20 mouse cellular contexts compared by ENCODE assay signal in genomic region chr14:46172875-46173324, GRCm38 (mm10).
A peak's percentile ranks its signal among the peaks of the same experiment; 100 is the strongest.
DNase-seq lines count a peak whose midpoint lies in the region; ATAC-seq lines count a peak whose summit lies in the region.
"Had no signal": no experiment of that assay in that cellular context is flagged by ENCODE, and none has a peak within 500 bp of the region (broad histone marks: within the 10 kb centered on the region; RNA-seq: fewer than 3 reads in every experiment).

No protein-coding gene starts in this region.

- H3K36me3 ChIP-seq in forebrain, embryonic 13.5 days (ENCODE audit: poor library complexity, severe bottlenecking) = no peaks in the 10 kb centered on the region
- no peaks in the 10 kb centered on the region for H3K36me3 ChIP-seq in forebrain, embryonic 12.5 days (replicated peaks)
- H3K36me3 ChIP-seq in midbrain, embryonic 11.5 days (ENCODE audit: control insufficient read depth, insufficient read depth, low read length) = no peaks in the 10 kb centered on the region
- no peaks in the 10 kb centered on the region for H3K36me3 ChIP-seq in midbrain, embryonic 13.5 days
- no peaks in the 10 kb centered on the region for H3K36me3 ChIP-seq in limb, embryonic 15.5 days

- H3K9me3 ChIP-seq in forebrain, embryonic 13.5 days (replicated peaks) = no peaks in the 10 kb centered on the region
- H3K9me3 ChIP-seq in forebrain, embryonic 12.5 days = no peaks in the 10 kb centered on the region
- H3K9me3 ChIP-seq in midbrain, embryonic 11.5 days (ENCODE audit: control insufficient read depth, low read length) = no peaks in the 10 kb centered on the region
- H3K9me3 ChIP-seq in midbrain, embryonic 13.5 days = no peaks in the 10 kb centered on the region
- H3K9me3 ChIP-seq in limb, embryonic 15.5 days = no peaks in the 10 kb centered on the region

- WGBS in forebrain, embryonic 13.5 days = 18% methylated on average over 6 of the region's 6 CpGs
- WGBS in forebrain, embryonic 12.5 days = 26% methylated on average over 6 of the region's 6 CpGs
- WGBS in midbrain, embryonic 11.5 days = 32% methylated on average over 6 of the region's 6 CpGs
- WGBS in midbrain, embryonic 13.5 days = 20% methylated on average over 6 of the region's 6 CpGs
- WGBS in limb, embryonic 15.5 days = 30% methylated on average over 6 of the region's 6 CpGs

- ATAC-seq in forebrain, embryonic 13.5 days = 0 out of 2 replicates have a peak, but pooled peaks have one; percentile 8
- no peak for ATAC-seq in forebrain, embryonic 12.5 days (ENCODE audit: low FRiP score)
- ATAC-seq in midbrain, embryonic 11.5 days (ENCODE audit: low FRiP score) = no peak
- ATAC-seq in midbrain, embryonic 13.5 days = no peak; the same call in 1 of the 2 replicates
- ATAC-seq in limb, embryonic 15.5 days (ENCODE audit: insufficient number of reproducible peaks, low FRiP score, low TSS enrichment, low read depth) = no peak
- ATAC-seq: CD4-positive, CD25-positive, alpha-beta regulatory T cell, adult 4 months had no signal

- peak; percentile 78 for DNase-seq in midbrain, embryonic 11.5 days (ENCODE audit: low spot score, missing footprints)
- DNase-seq in embryo, embryonic 10.5 days (ENCODE audit: low spot score) = peak; percentile 49
- DNase-seq in kidney, postnatal 14 days = no peak
- no peak for DNase-seq in gastrocnemius, adult 18-20 months (ENCODE audit: low spot score)
- DNase-seq: adrenal gland, postnatal 25 days; cerebellum, adult 18-20 months; cerebellum, postnatal 25 days; gastrocnemius, postnatal 25 days; kidney, adult 18-20 months; kidney, postnatal 10 days; lung, postnatal 36 days had no signal

- H3K9ac ChIP-seq in forebrain, embryonic 13.5 days = no peak overlapping the region
- no peak overlapping the region for H3K9ac ChIP-seq in forebrain, embryonic 12.5 days
- H3K9ac ChIP-seq in midbrain, embryonic 11.5 days (ENCODE audit: low read length) = no peak overlapping the region
- no peak overlapping the region for H3K9ac ChIP-seq in midbrain, embryonic 13.5 days (replicated peaks)
- H3K9ac ChIP-seq in limb, embryonic 15.5 days = no peak overlapping the region
- H3K9ac ChIP-seq: lung, embryonic 14.5 days had no signal

- no peaks in the 10 kb centered on the region for H3K27me3 ChIP-seq in forebrain, embryonic 13.5 days
- H3K27me3 ChIP-seq in forebrain, embryonic 12.5 days = no peaks in the 10 kb centered on the region
- no peaks in the 10 kb centered on the region for H3K27me3 ChIP-seq in midbrain, embryonic 11.5 days (ENCODE audit: control insufficient read depth, insufficient read depth, low read length)
- no peaks in the 10 kb centered on the region for H3K27me3 ChIP-seq in midbrain, embryonic 13.5 days
- H3K27me3 ChIP-seq in limb, embryonic 15.5 days = no peaks in the 10 kb centered on the region

- no peak overlapping the region for H3K4me2 ChIP-seq in forebrain, embryonic 13.5 days
- no peak overlapping the region for H3K4me2 ChIP-seq in forebrain, embryonic 12.5 days
- H3K4me2 ChIP-seq in midbrain, embryonic 11.5 days = no peak overlapping the region
- H3K4me2 ChIP-seq in midbrain, embryonic 13.5 days (replicated peaks) = no peak overlapping the region
- no peak overlapping the region for H3K4me2 ChIP-seq in limb, embryonic 15.5 days
- H3K4me2 ChIP-seq: liver, embryonic 11.5 days; lung, embryonic 14.5 days had no signal

- no peak overlapping the region for H3K4me3 ChIP-seq in forebrain, embryonic 13.5 days
- H3K4me3 ChIP-seq in forebrain, embryonic 12.5 days (replicated peaks) = no peak overlapping the region
- H3K4me3 ChIP-seq in midbrain, embryonic 11.5 days (ENCODE audit: low read depth, low read length) = no peak overlapping the region
- H3K4me3 ChIP-seq in midbrain, embryonic 13.5 days (replicated peaks) = no peak overlapping the region
- H3K4me3 ChIP-seq in limb, embryonic 15.5 days = no peak overlapping the region
- H3K4me3 ChIP-seq: layer of hippocampus, adult 2 months had no signal

- H3K4me1 ChIP-seq in forebrain, embryonic 13.5 days = no peaks in the 10 kb centered on the region
- no peaks in the 10 kb centered on the region for H3K4me1 ChIP-seq in forebrain, embryonic 12.5 days
- H3K4me1 ChIP-seq in midbrain, embryonic 11.5 days (ENCODE audit: control insufficient read depth, insufficient read depth, low read length) = no peaks in the 10 kb centered on the region
- H3K4me1 ChIP-seq in midbrain, embryonic 13.5 days (replicated peaks) = no peaks in the 10 kb centered on the region
- H3K4me1 ChIP-seq in limb, embryonic 15.5 days = peaks cover 16% of the 10 kb centered on the region; the same call in 1 of the 2 replicates

- H3K27ac ChIP-seq in forebrain, embryonic 13.5 days = no peak overlapping the region
- H3K27ac ChIP-seq in forebrain, embryonic 12.5 days = no peak overlapping the region
- H3K27ac ChIP-seq in midbrain, embryonic 11.5 days (ENCODE audit: low read depth, low read length) = no peak overlapping the region
- no peak overlapping the region for H3K27ac ChIP-seq in midbrain, embryonic 13.5 days
- H3K27ac ChIP-seq in limb, embryonic 15.5 days = 0 out of 2 replicates have a peak overlapping the region, but pooled peaks have one; percentile 11
- H3K27ac ChIP-seq: layer of hippocampus, adult 2 months; stomach, postnatal 0 days had no signal

Comparison
In these comparisons a context has a peak if more than half of its experiments do, and no peak if none do; other contexts are left out.
1. DNase-seq: peak in midbrain, embryonic 11.5 days (single experiment) and embryo, embryonic 10.5 days (single experiment); none in kidney, postnatal 14 days (single experiment) and gastrocnemius, adult 18-20 months (single experiment).